ENCODE assay signal across 25 mouse cellular contexts in genomic region chr12:75702739-75703122, GRCm38 (mm10). TPM values are rescaled to one million over a fixed set of nuclear protein-coding genes. Genes with fewer than 3 reads are reported as not detected.
A peak's percentile ranks its signal among the peaks of the same experiment; 100 is the strongest.
DNase-seq lines count a peak whose midpoint lies in the region; ATAC-seq lines count a peak whose summit lies in the region.
"Had no signal": no experiment of that assay in that cellular context is flagged by ENCODE, and none has a peak within 500 bp of the region (broad histone marks: within the 10 kb centered on the region; RNA-seq: fewer than 3 reads in every experiment).

No protein-coding gene starts in this region.

- peak overlapping the region; percentile 67; the same call in 1 of the 2 replicates for H3K4me2 ChIP-seq in heart, embryonic 13.5 days
- no peak overlapping the region for H3K4me2 ChIP-seq in heart, embryonic 12.5 days
- H3K4me2 ChIP-seq in kidney, embryonic 15.5 days: no peak overlapping the region
- H3K4me2 ChIP-seq: liver, embryonic 15.5 days; midbrain, embryonic 11.5 days had no signal

- peak; percentile 97 for DNase-seq in 3T3-L1 (ENCODE audit: low read depth, low spot score)
- peak; percentile 73 for DNase-seq in Muller cell, postnatal 12 days (ENCODE audit: inconsistent ontology term)
- peak; percentile 82 for DNase-seq in fibroblast of lung, adult 2 months (ENCODE audit: low read depth)
- DNase-seq in cerebellum, postnatal 36 days: no peak
- DNase-seq: cerebellum, adult 11 months; cerebellum, adult 9-10 months; kidney, postnatal 14 days; layer of hippocampus, adult 9-11 months; lung, postnatal 36 days; thymus, adult 2 months; thymus, postnatal 36 days had no signal

- H3K4me1 ChIP-seq in heart, embryonic 13.5 days: peaks cover 17% of the 10 kb centered on the region
- H3K4me1 ChIP-seq in heart, embryonic 12.5 days (replicated peaks): peaks cover 15% of the 10 kb centered on the region
- H3K4me1 ChIP-seq in kidney, embryonic 15.5 days: peaks cover 14% of the 10 kb centered on the region
- H3K4me1 ChIP-seq: neural tube, embryonic 12.5 days had no signal

- no peak overlapping the region for H3K9ac ChIP-seq in heart, embryonic 13.5 days
- H3K9ac ChIP-seq in heart, embryonic 12.5 days: no peak overlapping the region
- H3K9ac ChIP-seq in kidney, embryonic 15.5 days: no peak overlapping the region
- H3K9ac ChIP-seq: forebrain, embryonic 13.5 days; hindbrain, embryonic 13.5 days; liver, embryonic 15.5 days; neural tube, embryonic 12.5 days had no signal

- no peak overlapping the region for H3K4me3 ChIP-seq in heart, embryonic 13.5 days
- H3K4me3 ChIP-seq in heart, embryonic 12.5 days: no peak overlapping the region
- H3K4me3 ChIP-seq in kidney, embryonic 15.5 days (replicated peaks): no peak overlapping the region
- H3K4me3 ChIP-seq: embryonic facial prominence, embryonic 13.5 days; erythroblast, embryonic 14.5 days; forebrain, embryonic 13.5 days; hindbrain, embryonic 13.5 days; liver, embryonic 15.5 days; neural tube, embryonic 12.5 days had no signal

- H3K27ac ChIP-seq in heart, embryonic 13.5 days (replicated peaks): 0 out of 2 replicates have a peak overlapping the region, but pooled peaks have one; percentile 1
- no peak overlapping the region for H3K27ac ChIP-seq in heart, embryonic 12.5 days (ENCODE audit: poor library complexity, severe bottlenecking)
- H3K27ac ChIP-seq in kidney, embryonic 15.5 days: no peak overlapping the region
- H3K27ac ChIP-seq: embryonic facial prominence, embryonic 13.5 days; forebrain, embryonic 13.5 days; hindbrain, embryonic 13.5 days; limb, embryonic 12.5 days; liver, embryonic 15.5 days; neural tube, embryonic 12.5 days had no signal

- H3K9me3 ChIP-seq in heart, embryonic 13.5 days: peaks cover 10% of the 10 kb centered on the region
- peaks cover 12% of the 10 kb centered on the region for H3K9me3 ChIP-seq in heart, embryonic 12.5 days (replicated peaks)
- peaks cover 3% of the 10 kb centered on the region; the same call in 1 of the 2 replicates for H3K9me3 ChIP-seq in kidney, embryonic 15.5 days (replicated peaks)
- H3K9me3 ChIP-seq: hindbrain, embryonic 13.5 days; liver, embryonic 15.5 days; neural tube, embryonic 12.5 days had no signal

- no peaks in the 10 kb centered on the region for H3K36me3 ChIP-seq in heart, embryonic 13.5 days
- H3K36me3 ChIP-seq in heart, embryonic 12.5 days: no peaks in the 10 kb centered on the region
- no peaks in the 10 kb centered on the region for H3K36me3 ChIP-seq in kidney, embryonic 15.5 days
- H3K36me3 ChIP-seq: embryonic facial prominence, embryonic 13.5 days; hindbrain, embryonic 13.5 days; limb, embryonic 12.5 days; liver, embryonic 15.5 days; neural tube, embryonic 12.5 days had no signal

- WGBS in heart, embryonic 13.5 days: 68% methylated on average over 3 of the region's 3 CpGs
- WGBS in heart, embryonic 12.5 days: 77% methylated on average over 3 of the region's 3 CpGs
- 87% methylated on average over 3 of the region's 3 CpGs for WGBS in kidney, embryonic 15.5 days

- ATAC-seq in heart, embryonic 13.5 days (ENCODE audit: extremely low read depth, insufficient number of reproducible peaks, low FRiP score, low TSS enrichment): no peak
- ATAC-seq in heart, embryonic 12.5 days (ENCODE audit: insufficient number of reproducible peaks, low FRiP score): no peak
- no peak for ATAC-seq in kidney, embryonic 15.5 days (replicated peaks; ENCODE audit: low FRiP score)
- ATAC-seq: activated CD4-positive, CD25-positive, alpha-beta regulatory T cell, adult 4 months; forebrain, embryonic 13.5 days; intestine, postnatal 0 days; midbrain, embryonic 16.5 days had no signal

- H3K27me3 ChIP-seq in heart, embryonic 13.5 days (replicated peaks): no peaks in the 10 kb centered on the region
- no peaks in the 10 kb centered on the region for H3K27me3 ChIP-seq in heart, embryonic 12.5 days (replicated peaks)
- H3K27me3 ChIP-seq in kidney, embryonic 15.5 days: no peaks in the 10 kb centered on the region
- H3K27me3 ChIP-seq: embryonic facial prominence, embryonic 13.5 days; forebrain, embryonic 13.5 days; hindbrain, embryonic 13.5 days; limb, embryonic 12.5 days; liver, embryonic 15.5 days; neural tube, embryonic 12.5 days had no signal

RNA-seq across cellular contexts. Expression of gene Sgpp1, which starts 32.8 kb away (rescaled TPM):
- polyA plus RNA-seq in heart, embryonic 13.5 days (2015; fragmentation: Nextera tagmentation; extraction: Ambion mirVana): 13.3 and 16.2 TPM in 2 replicates
- polyA plus RNA-seq in heart, embryonic 12.5 days (2016; fragmentation: Nextera tagmentation; extraction: Ambion mirVana): 24.0 and 25.4 TPM in 2 replicates
- 14.1 and 14.3 TPM in 2 replicates for polyA plus RNA-seq in kidney, embryonic 15.5 days (2015; fragmentation: Nextera tagmentation; extraction: Ambion mirVana)

RNA-seq across cellular contexts. Expression of gene Wdr89, which starts 33.4 kb away (rescaled TPM):
- polyA plus RNA-seq in heart, embryonic 13.5 days (2015; fragmentation: Nextera tagmentation; extraction: Ambion mirVana): 7.5 and 8.3 TPM in 2 replicates
- polyA plus RNA-seq in heart, embryonic 12.5 days (2016; fragmentation: Nextera tagmentation; extraction: Ambion mirVana): 8.6 and 9.8 TPM in 2 replicates
- 13.2 and 15.4 TPM in 2 replicates for polyA plus RNA-seq in kidney, embryonic 15.5 days (2015; fragmentation: Nextera tagmentation; extraction: Ambion mirVana)

Comparison
In these comparisons a context has a peak if more than half of its experiments do, and no peak if none do; other contexts are left out.
1. DNase-seq: peak in 3T3-L1 (single experiment), Muller cell, postnatal 12 days (single experiment) and fibroblast of lung, adult 2 months (single experiment); none in cerebellum, postnatal 36 days (0 of 2).